ENCODE assay signal across 16 mouse cellular contexts in the genomic region with DNA sequence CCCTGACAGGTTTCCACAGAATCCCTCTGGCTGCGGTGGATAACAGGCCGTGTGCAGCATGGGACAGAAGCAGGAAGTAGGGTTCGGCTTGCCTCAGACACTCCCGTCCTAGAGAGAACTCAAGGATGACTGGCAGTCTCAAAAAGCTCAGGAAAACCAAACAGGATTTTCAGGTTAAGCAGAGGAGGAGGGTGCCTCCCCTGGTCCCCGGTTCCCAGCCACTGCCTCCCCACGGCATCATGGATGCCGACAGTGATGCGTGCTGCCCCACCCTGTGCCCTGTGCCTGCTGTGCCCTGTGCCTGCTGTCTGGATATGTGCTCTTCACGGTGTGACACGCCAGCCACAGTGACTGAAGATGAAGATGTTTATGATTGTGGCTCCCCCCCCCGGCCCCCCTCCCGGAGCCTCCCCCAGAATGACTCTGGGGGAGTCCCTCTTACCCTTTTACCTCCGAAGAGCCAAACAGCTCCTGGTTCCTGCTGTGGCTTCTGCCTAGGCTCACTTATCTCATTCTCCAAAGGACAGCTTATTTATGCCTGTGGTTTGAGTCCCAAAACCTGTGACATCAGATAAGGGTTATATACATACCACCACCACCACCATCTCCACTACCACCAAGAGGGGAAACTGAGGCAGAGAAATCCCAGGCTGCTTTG.
DNase-seq lines count a peak whose midpoint lies in the region; ATAC-seq lines count a peak whose summit lies in the region.
"Had no signal": no experiment of that assay in that cellular context is flagged by ENCODE, and none has a peak within 500 bp of the region (broad histone marks: within the 10 kb centered on the region; RNA-seq: fewer than 3 reads in every experiment).

No protein-coding gene starts in this region.

- H3K27me3 ChIP-seq in limb, embryonic 15.5 days, result no peaks in the 10 kb centered on the region
- H3K27me3 ChIP-seq: neural tube, embryonic 15.5 days had no signal

- H3K9ac ChIP-seq in limb, embryonic 15.5 days, result no peak overlapping the region
- H3K9ac ChIP-seq: forebrain, postnatal 0 days; hindbrain, embryonic 13.5 days; neural tube, embryonic 15.5 days had no signal

- no peak overlapping the region for H3K4me3 ChIP-seq in limb, embryonic 15.5 days
- H3K4me3 ChIP-seq: hindbrain, embryonic 13.5 days; neural tube, embryonic 15.5 days had no signal

- no peaks in the 10 kb centered on the region for H3K9me3 ChIP-seq in limb, embryonic 15.5 days
- H3K9me3 ChIP-seq: hindbrain, embryonic 13.5 days; neural tube, embryonic 15.5 days had no signal

- ATAC-seq in CD4-positive, CD25-positive, alpha-beta regulatory T cell, adult 4 months, result peak; percentile 56
- 0 out of 2 replicates have a peak, but pooled peaks have one; percentile 21 for ATAC-seq in limb, embryonic 15.5 days (ENCODE audit: insufficient number of reproducible peaks, low FRiP score, low TSS enrichment, low read depth)
- ATAC-seq: forebrain, postnatal 0 days had no signal

- peak; percentile 70 for DNase-seq in MEL-GATA-1-ER (ENCODE audit: extremely low read depth, low read depth)
- DNase-seq in lung, postnatal 4 days, result peak; percentile 52 to 66
- DNase-seq in ovary, postnatal 36 days (ENCODE audit: low spot score), result no peak
- no peak for DNase-seq in kidney, postnatal 14 days
- no peak for DNase-seq in gastrocnemius, adult 8-10 months (ENCODE audit: low spot score in 2 of 2)
- DNase-seq in thymus, postnatal 36 days, result no peak
- DNase-seq: adrenal gland, postnatal 10 days; cerebellum, adult 11-12 months; forebrain, postnatal 0 days; kidney, postnatal 36 days; midbrain, embryonic 14.5 days; right cerebral cortex, postnatal 4 days had no signal

- H3K27ac ChIP-seq in limb, embryonic 15.5 days, result peak overlapping the region; percentile 57
- H3K27ac ChIP-seq: hindbrain, embryonic 13.5 days; neural tube, embryonic 15.5 days had no signal

- H3K4me1 ChIP-seq in limb, embryonic 15.5 days, result peaks cover 33% of the 10 kb centered on the region

- no peaks in the 10 kb centered on the region for H3K36me3 ChIP-seq in limb, embryonic 15.5 days
- H3K36me3 ChIP-seq: hindbrain, embryonic 13.5 days; neural tube, embryonic 15.5 days had no signal

- no peak overlapping the region for H3K4me2 ChIP-seq in limb, embryonic 15.5 days
- H3K4me2 ChIP-seq: hindbrain, embryonic 13.5 days; neural tube, embryonic 15.5 days had no signal

- WGBS in limb, embryonic 15.5 days, result 54% methylated on average over 13 of the region's 13 CpGs

Comparison
In these comparisons a context has a peak if more than half of its experiments do, and no peak if none do; other contexts are left out.
1. DNase-seq: peak in MEL-GATA-1-ER (single experiment) and lung, postnatal 4 days (2 of 2); none in ovary, postnatal 36 days (single experiment), kidney, postnatal 14 days (single experiment), gastrocnemius, adult 8-10 months (0 of 2) and thymus, postnatal 36 days (0 of 2).